Mouse (Mus musculus): Measurements from ENCODE around the gene Akap7. TPM values are rescaled to one million over a fixed set of nuclear protein-coding genes. Genes with fewer than 3 reads are reported as not detected.

The Akap7 gene
- polyA plus RNA-seq, 1 experiment from 2014 or later, result 18.8 TPM

DNA sequence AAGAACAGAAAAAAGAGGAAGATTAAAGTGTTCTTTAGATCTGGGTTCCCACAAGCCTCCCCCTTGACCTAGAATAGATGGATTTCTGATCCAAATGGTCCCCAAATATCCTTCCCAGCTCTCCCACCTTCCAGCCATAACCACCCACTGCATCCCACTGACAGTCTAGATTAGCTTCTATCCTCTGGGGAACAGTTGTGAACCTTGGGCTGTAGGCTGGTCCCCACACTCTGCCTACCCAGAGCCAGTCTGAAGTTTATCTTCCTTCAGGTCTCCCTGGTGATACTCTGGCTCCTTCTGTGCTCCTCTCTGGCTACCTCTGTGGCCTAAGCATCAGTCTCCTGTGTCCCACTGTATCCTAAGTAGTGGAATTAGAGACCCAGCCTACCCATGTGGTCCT, 150.3 kb downstream of the Akap7 start:
- no peaks in the 10 kb centered on the region for H3K27me3 ChIP-seq
- H3K4me2 ChIP-seq (replicated peaks), result no peak overlapping the region
- H3K9me3 ChIP-seq (replicated peaks), result no peaks in the 10 kb centered on the region
- H3K4me3 ChIP-seq (replicated peaks), result no peak overlapping the region
- ATAC-seq (ENCODE audit: insufficient number of reproducible peaks, low FRiP score, low TSS enrichment, low read depth), result no peak
- no peaks in the 10 kb centered on the region for H3K36me3 ChIP-seq
- no peak overlapping the region for H3K27ac ChIP-seq (replicated peaks)
- H3K9ac ChIP-seq, result no peak overlapping the region
- H3K4me1 ChIP-seq, result no peaks in the 10 kb centered on the region

DNA sequence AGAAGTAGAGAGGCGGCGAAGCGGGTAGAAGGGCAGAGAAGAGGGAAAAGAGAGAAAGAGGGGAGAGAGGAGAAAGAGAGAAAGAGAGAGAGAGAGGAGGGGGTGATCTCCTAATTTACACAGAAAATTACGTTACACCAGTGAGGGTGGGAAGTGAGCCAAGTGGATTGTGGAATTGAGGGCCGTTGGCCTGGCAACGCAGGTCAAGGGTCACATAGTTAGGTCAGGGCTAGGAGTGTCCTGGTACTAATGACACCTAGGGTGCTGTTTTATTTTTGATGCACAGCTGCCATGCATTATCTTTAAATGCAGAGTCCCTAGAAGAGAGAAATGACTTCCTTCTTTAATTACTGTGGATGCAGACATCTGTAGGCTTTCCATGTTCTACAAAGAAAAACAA, 153.4 kb downstream of the Akap7 start:
- Histone ChIP-seq H3K27ac (replicated peaks) (no peak overlapping the region), H3K9me3 (replicated peaks) (no peaks in the 10 kb centered on the region), H3K27me3 (no peaks in the 10 kb centered on the region), H3K4me2 (replicated peaks) (no peak overlapping the region), H3K4me1 (no peaks in the 10 kb centered on the region), H3K4me3 (replicated peaks) (no peak overlapping the region), H3K9ac (no peak overlapping the region), H3K36me3 (no peaks in the 10 kb centered on the region)
- ATAC-seq (ENCODE audit: insufficient number of reproducible peaks, low FRiP score, low TSS enrichment, low read depth), result no peak
- 68% methylated on average over 6 of the region's 6 CpGs for WGBS

DNA sequence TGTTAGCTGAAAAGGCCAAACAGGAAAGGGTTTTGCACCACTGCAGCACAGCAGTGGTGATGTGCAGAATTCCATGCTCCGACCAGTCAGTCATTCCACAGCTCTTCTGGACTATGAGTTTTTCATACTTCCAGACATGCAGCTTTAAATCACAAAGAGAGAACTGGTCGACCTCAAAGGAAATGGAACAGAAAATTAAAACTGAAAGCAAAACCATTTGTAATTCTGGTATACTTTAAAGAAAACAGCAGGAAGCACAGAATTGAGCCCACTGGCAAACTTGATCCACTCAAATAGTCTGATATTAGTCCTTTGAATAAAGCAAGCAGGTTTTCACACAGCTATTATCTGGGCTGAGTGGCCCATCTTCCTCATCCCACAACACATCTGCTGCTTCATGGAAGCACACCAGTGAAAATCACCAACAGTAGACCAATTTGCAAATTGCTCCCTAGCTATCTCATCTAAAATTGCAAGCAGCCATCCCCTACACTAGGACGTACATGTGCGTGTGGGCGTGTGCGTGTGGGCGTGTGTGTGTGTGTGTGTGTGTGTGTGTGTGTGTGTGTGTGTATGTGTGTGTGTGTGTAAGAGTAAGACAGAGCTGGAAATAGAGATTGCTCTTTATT, 156.4 kb downstream of the Akap7 start:
- 89% methylated on average over 7 of the region's 7 CpGs for WGBS
- no peak overlapping the region for H3K4me2 ChIP-seq (replicated peaks)
- ATAC-seq (ENCODE audit: insufficient number of reproducible peaks, low FRiP score, low TSS enrichment, low read depth), result no peak

DNA sequence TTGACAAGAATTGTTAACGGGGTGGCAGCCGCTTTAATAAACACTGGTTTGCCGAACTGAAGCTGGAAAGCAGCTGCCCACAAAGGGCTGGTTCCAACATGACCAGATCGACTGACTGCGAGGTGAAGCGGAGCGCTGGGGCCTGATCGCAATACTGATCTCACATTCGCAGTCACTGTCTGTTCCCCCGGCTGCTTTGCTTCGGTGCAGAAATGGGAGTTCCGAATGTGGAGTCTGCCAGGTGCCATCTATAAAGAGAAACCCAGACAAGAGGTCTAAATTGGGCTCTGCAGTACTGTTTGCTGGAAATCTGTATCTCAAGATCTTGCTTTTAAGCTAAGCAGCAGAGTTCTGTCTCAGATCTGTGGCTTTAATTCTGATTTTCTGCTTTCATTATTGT, 161.8 kb downstream of the Akap7 start:
- H3K36me3 ChIP-seq, result no peaks in the 10 kb centered on the region
- 0 out of 2 replicates have a peak overlapping the region, but pooled peaks have one; percentile 8 for H3K4me2 ChIP-seq (replicated peaks)
- H3K9me3 ChIP-seq (replicated peaks), result no peaks in the 10 kb centered on the region
- no peaks in the 10 kb centered on the region for H3K4me1 ChIP-seq
- no peak overlapping the region for H3K27ac ChIP-seq (replicated peaks)
- H3K4me3 ChIP-seq (replicated peaks), result no peak overlapping the region
- no peaks in the 10 kb centered on the region for H3K27me3 ChIP-seq
- ATAC-seq (ENCODE audit: insufficient number of reproducible peaks, low FRiP score, low TSS enrichment, low read depth), result no peak
- no peak overlapping the region for H3K9ac ChIP-seq
- WGBS, result 67% methylated on average over 12 of the region's 12 CpGs

More for the DNA sequence above, 156.4 kb downstream of the Akap7 start:
- no peaks in the 10 kb centered on the region for H3K4me1 ChIP-seq
- H3K36me3 ChIP-seq, result no peaks in the 10 kb centered on the region
- H3K9me3 ChIP-seq (replicated peaks), result no peaks in the 10 kb centered on the region
- no peak overlapping the region for H3K9ac ChIP-seq
- H3K27me3 ChIP-seq, result no peaks in the 10 kb centered on the region
- H3K4me3 ChIP-seq (replicated peaks), result no peak overlapping the region
- H3K27ac ChIP-seq (replicated peaks), result no peak overlapping the region

DNA sequence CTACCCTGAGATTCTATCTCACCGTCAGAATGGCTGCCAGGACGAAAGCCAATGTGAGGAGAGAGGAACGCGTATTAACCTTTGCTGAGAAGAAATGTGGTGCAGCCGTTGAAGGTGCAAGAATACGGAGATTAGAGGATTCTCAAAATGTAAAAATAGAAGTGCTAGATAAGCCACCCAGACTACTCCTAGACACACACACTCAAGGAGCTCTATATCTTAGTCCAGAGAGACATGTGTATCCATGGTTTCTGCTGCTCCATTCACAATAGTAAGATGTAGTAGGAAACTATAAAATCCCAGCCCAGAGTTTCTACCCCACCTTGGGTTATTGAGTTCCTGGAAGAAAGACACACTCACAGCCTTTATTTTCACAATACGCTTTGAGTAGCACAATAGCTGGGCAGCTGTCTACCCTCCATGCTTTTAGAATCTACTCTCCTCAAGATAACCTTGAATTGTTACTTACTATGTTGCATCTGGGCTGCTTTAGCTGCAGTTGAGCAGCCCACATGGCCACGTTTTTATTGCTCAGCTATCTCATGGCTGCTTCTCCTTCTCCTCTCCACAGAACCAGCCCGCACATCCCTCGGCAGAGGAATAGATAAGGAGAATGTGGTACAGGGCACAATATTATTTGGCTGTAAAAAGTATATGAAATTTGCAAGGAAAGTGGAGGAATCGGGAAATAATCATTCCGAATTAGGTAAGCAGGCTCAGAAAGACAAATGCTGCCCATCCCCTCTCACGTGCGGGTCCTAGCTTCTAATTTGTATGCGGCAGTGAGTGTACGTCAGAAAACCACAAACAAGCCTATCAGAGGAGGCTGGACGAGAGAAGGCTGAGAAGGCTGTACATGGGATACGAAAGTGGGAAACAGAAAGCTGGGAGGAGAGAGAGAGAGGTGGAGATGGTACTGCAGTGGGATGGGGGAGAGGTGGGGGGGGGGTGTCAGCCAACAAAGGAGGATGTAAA, 162.6 kb downstream of the Akap7 start:
- WGBS, result 70% methylated on average over 18 of the region's 18 CpGs
- ATAC-seq (ENCODE audit: insufficient number of reproducible peaks, low FRiP score, low TSS enrichment, low read depth), result no peak
- H3K36me3 ChIP-seq, result no peaks in the 10 kb centered on the region
- H3K4me2 ChIP-seq (replicated peaks), result 0 out of 2 replicates have a peak overlapping the region, but pooled peaks have one; percentile 8
- H3K27ac ChIP-seq (replicated peaks), result no peak overlapping the region
- H3K9me3 ChIP-seq (replicated peaks), result no peaks in the 10 kb centered on the region
- H3K4me1 ChIP-seq, result no peaks in the 10 kb centered on the region
- no peak overlapping the region for H3K9ac ChIP-seq
- no peak overlapping the region for H3K4me3 ChIP-seq (replicated peaks)
- H3K27me3 ChIP-seq, result no peaks in the 10 kb centered on the region

DNA sequence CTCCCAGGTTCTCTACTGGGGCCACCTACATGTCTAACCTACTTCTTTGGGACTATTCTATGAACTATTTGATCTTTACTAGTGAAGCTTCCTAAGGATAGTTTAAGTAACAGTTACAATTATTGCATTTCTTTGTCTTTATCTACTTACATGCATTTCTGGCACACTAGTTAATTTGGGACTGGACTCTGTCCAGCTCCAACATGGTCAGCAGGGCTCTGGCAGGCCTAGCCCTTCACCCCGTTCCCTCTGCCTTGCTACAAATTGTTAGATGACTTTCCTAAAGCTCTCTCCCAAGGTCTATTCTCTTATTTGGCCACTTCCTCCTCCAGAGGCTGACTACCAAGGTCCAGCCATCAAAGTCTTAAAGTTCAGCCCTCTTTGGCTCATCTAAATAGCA, 165.9 kb downstream of the Akap7 start:
- H3K9me3 ChIP-seq (replicated peaks), result no peaks in the 10 kb centered on the region
- H3K27me3 ChIP-seq, result no peaks in the 10 kb centered on the region
- H3K4me3 ChIP-seq (replicated peaks), result no peak overlapping the region
- no peak for ATAC-seq (ENCODE audit: insufficient number of reproducible peaks, low FRiP score, low TSS enrichment, low read depth)
- 88% methylated on average over 1 of the region's 1 CpGs for WGBS
- no peaks in the 10 kb centered on the region for H3K36me3 ChIP-seq
- H3K9ac ChIP-seq, result no peak overlapping the region
- H3K4me1 ChIP-seq, result no peaks in the 10 kb centered on the region
- H3K27ac ChIP-seq (replicated peaks), result no peak overlapping the region
- H3K4me2 ChIP-seq (replicated peaks), result no peak overlapping the region

DNA sequence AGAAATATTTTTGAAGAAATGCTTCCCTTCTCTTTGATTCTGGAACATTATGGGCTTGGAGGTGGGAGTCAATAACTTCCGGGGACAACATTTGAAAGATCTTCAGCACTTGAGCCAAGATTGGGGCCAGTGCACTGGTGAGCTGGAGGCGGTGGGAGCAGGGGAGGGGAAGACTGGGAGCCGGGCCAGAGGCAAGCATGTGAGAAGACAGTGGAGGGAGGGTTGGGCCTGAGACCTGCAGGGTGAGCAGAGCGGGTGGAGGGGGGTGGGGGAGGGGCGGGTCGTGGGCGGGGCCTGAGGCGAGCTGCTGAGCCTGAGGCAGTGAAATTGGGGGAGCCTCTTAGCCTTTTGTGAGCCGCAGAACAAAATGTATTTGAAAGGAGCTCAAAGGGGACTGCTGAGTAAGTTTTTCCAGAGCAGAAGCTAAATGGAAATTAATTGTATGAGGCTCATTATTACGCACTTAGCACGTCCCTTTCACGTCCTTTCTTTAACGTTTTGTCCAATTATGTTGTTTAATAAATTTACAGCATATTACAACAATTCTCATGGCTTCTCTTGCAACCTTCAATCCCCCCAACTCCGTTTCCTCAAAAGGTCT, 167.4 kb downstream of the Akap7 start:
- no peaks in the 10 kb centered on the region for H3K4me1 ChIP-seq
- no peaks in the 10 kb centered on the region for H3K27me3 ChIP-seq
- WGBS, result 13% methylated on average over 14 of the region's 14 CpGs
- no peak overlapping the region for H3K4me2 ChIP-seq (replicated peaks)
- no peaks in the 10 kb centered on the region for H3K9me3 ChIP-seq (replicated peaks)
- no peak overlapping the region for H3K9ac ChIP-seq
- no peaks in the 10 kb centered on the region for H3K36me3 ChIP-seq
- H3K27ac ChIP-seq (replicated peaks), result no peak overlapping the region
- no peak overlapping the region for H3K4me3 ChIP-seq (replicated peaks)
- peak; percentile 73; the same call in 1 of the 2 replicates for ATAC-seq (ENCODE audit: insufficient number of reproducible peaks, low FRiP score, low TSS enrichment, low read depth)

DNA sequence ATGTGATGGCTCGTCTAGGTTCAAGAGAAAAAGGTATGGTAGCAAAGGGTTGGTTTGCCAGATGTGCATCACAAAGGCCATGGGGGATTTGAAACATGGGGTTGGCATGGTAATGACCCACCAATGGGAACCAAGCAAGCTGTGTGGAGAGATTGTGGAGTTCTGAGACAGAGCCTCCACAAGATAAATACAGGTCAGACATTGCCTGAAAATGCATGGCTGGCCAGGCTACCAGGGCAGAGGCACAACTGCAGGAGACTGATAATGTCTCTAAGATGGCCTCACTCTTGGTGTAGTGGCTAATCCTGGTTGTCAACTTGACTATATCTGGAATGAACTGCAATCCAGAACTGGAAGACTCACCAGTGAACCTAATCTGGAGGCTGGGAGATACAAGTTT, 174.1 kb downstream of the Akap7 start:
- no peaks in the 10 kb centered on the region for H3K4me1 ChIP-seq
- H3K4me2 ChIP-seq (replicated peaks), result no peak overlapping the region
- H3K9me3 ChIP-seq (replicated peaks), result no peaks in the 10 kb centered on the region
- no peak overlapping the region for H3K4me3 ChIP-seq (replicated peaks)
- no peak overlapping the region for H3K9ac ChIP-seq
- H3K27me3 ChIP-seq, result no peaks in the 10 kb centered on the region
- 81% methylated on average over 1 of the region's 1 CpGs for WGBS
- no peak for ATAC-seq (ENCODE audit: insufficient number of reproducible peaks, low FRiP score, low TSS enrichment, low read depth)
- no peaks in the 10 kb centered on the region for H3K36me3 ChIP-seq
- H3K27ac ChIP-seq (replicated peaks), result no peak overlapping the region

DNA sequence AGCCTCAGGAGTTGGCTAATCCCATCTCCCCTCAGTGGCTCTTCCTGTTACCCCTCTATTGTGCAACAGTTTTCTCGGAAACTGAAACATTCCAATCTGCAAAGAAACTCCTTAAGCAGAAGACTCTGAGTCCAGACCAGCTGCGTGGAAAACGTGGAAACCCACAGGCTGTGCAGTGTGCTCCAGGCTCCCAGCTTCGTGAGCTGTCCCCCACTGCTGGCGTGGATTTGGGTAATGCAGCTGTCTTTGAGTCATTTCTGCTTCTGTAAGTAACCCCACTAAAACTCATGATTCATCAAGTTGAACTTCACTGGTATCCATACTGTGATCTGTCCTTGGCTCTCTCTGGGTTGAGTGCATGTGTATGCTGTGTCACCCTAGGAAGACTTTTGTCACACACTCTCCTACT, 179.2 kb downstream of the Akap7 start:
- H3K27me3 ChIP-seq, result no peaks in the 10 kb centered on the region
- ATAC-seq (ENCODE audit: insufficient number of reproducible peaks, low FRiP score, low TSS enrichment, low read depth), result no peak
- no peaks in the 10 kb centered on the region for H3K4me1 ChIP-seq
- H3K27ac ChIP-seq (replicated peaks), result no peak overlapping the region
- no peak overlapping the region for H3K4me2 ChIP-seq (replicated peaks)
- H3K4me3 ChIP-seq (replicated peaks), result no peak overlapping the region
- 60% methylated on average over 5 of the region's 5 CpGs for WGBS
- H3K9me3 ChIP-seq (replicated peaks), result no peaks in the 10 kb centered on the region
- H3K36me3 ChIP-seq, result no peaks in the 10 kb centered on the region
- H3K9ac ChIP-seq, result no peak overlapping the region

DNA sequence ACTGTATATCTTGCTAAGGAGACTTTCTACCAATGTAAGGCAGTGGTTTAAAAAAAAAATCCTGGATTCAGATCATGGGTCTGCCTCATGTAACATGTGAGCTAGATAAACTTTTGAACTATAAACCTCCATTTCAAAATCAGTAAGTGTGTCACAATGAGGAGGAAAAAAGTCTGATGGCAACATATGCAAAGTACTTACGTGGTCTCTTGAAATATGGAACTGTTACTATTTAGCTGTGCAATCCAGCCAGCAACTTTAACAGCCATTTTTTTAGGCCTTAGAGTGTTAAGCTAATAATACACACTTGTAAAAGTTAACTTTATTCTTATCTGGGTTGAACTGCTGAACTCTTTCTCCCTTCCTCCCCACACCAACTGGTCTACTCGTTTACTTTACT, 181.6 kb downstream of the Akap7 start:
- Histone ChIP-seq H3K36me3 (no peaks in the 10 kb centered on the region), H3K4me2 (replicated peaks) (no peak overlapping the region), H3K27ac (replicated peaks) (no peak overlapping the region), H3K9ac (no peak overlapping the region), H3K9me3 (replicated peaks) (no peaks in the 10 kb centered on the region), H3K4me3 (replicated peaks) (no peak overlapping the region), H3K4me1 (no peaks in the 10 kb centered on the region), H3K27me3 (no peaks in the 10 kb centered on the region)
- no peak for ATAC-seq (ENCODE audit: insufficient number of reproducible peaks, low FRiP score, low TSS enrichment, low read depth)
- 78% methylated on average over 2 of the region's 2 CpGs for WGBS

DNA sequence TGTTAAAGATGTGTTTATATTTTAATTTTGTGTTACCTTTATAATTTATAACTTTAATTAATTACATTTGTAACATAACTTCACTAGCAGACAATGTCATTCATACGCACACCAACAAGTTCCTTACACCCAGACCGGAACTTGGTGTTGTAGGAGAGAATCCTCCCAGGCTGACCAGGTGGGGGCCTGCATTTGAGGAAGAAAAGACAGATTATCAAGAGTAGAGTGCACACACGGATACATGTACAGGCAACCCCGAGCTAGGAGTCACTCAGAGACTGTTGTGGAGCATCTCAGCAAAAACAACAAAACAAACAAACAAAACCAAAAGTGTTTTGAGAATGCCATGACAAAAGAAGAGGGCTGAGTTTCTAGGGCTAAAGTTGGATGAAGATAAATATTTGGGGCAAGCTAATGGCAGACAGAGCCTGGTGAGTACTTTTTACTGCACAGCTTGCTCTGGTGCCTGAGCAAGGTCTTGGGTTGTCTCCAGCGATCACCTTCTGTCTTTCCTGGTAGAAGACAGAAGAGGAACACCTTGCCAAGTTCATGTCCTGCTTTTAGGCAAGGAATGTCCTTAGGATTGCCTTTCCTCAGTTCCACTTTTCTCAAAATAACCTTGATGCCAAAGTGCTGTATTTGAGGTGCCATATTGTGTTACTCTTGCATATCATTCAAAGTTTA, 186.7 kb downstream of the Akap7 start:
- H3K9me3 ChIP-seq (replicated peaks), result no peaks in the 10 kb centered on the region
- no peak for ATAC-seq (ENCODE audit: insufficient number of reproducible peaks, low FRiP score, low TSS enrichment, low read depth)

More for the DNA sequence above, 186.7 kb downstream of the Akap7 start:
- Histone ChIP-seq H3K9ac (no peak overlapping the region), H3K27ac (replicated peaks) (no peak overlapping the region), H3K4me3 (replicated peaks) (no peak overlapping the region), H3K4me1 (no peaks in the 10 kb centered on the region), H3K36me3 (no peaks in the 10 kb centered on the region), H3K27me3 (no peaks in the 10 kb centered on the region), H3K4me2 (replicated peaks) (no peak overlapping the region)
- 88% methylated on average over 5 of the region's 5 CpGs for WGBS

Measured in embryonic facial prominence, embryonic 15.5 days (tissue).